Mouse (Mus musculus) stomach, postnatal 0 days (tissue): ENCODE measurements at regions not wholly inside any gene's neighbourhood (a gene's known extent, or its start where the extent isn't known, plus 50 kb on each side); places are given as distances from the start of the nearest gene placed in this dataset.

Source experiments
- CTCF ChIP-seq: IDR thresholded peaks from 2 replicates; pipeline ENCODE4 v1.5.1; 2016; ENCODE audit warnings: antibody characterized with exemption, low read depth, mild to moderate bottlenecking, moderate library complexity
- EP300 ChIP-seq: optimal IDR thresholded peaks from 2 replicates; pipeline ENCODE3; 2016; ENCODE audit warnings: antibody characterized with exemption

DNA sequence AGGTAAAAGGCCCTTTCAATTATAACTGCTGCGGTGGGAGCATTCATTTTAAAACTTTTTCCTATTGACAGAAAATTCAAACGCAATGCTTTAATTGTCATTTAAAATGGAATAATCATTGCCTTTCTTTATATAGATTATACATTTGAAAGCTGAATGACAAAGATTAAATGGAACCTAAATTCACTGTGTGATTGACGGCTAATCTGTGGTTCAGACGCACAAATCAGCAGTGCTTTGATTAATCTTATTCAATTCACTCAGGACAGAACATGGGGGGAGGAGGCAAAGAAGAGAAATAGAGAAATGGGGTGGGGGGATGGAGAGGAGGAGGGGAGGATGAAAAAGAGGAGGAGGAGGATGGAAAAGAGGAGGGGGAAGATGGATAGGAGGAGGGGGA lies 294.5 kb upstream of the Tram1l1 start:
- TF ChIP-seq CTCF (no peak), EP300 (no peak)
